Mouse (Mus musculus) spleen, adult 2 months (tissue): ENCODE results near the gene Snx27.

Source experiments
- CTCF ChIP-seq: fragments of 200-500 bp; IDR thresholded peaks from 2 replicates; pipeline ENCODE4 v1.5.1; 2011; ENCODE audit warnings: mild to moderate bottlenecking, inconsistent platforms; ENCODE audit not compliant: insufficient read depth, insufficient read length, insufficient replicate concordance; ENCODE audit errors: extremely low read depth
- POLR2A ChIP-seq: fragments of 200-500 bp; IDR thresholded peaks from 2 replicates; pipeline ENCODE4 v1.6.1; 2011; ENCODE audit warnings: low read depth, low read length, inconsistent platforms

DNA sequence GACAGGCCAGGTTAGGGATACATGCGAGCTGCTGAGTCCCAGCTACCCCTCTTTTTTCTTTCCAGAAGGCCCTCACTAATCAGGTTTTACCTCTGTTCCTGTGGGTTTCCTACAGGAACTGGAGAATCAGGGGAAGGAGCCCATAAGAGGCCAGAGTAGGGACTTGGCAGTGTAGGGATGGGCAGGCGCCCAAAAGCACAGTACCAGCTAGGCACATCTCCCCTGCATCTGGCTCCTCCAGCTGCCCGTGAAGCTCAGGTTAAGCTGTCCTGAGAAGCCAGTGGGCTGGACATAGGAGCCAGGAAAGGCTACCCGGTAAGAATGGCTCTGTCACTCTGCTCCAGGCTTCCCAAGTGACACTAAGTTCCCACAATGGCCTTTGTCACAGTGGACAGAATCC, 101.1 kb downstream of the Snx27 start:
- TF ChIP-seq CTCF (no peak), POLR2A (no peak)
